Mouse (Mus musculus) hindbrain, embryonic 11.5 days (tissue): ENCODE measurements around the gene Slc17a7. TPM values are rescaled to one million over a fixed set of nuclear protein-coding genes. Genes with fewer than 3 reads are reported as not detected.

Experiments
- ATAC-seq: fragments of 200-750 bp; cut with Nextera tagmentation; 2 replicates; pipeline ENCODE4 v1.8.0; 2017; ENCODE audit warnings: mild to moderate bottlenecking, moderate TSS enrichment, moderate library complexity; ENCODE audit not compliant: low FRiP score
- DNase-seq: peaks from one replicate; pipeline ENCODE4 v3.0.0-alpha.2; 2015; ENCODE audit warnings: low spot score
- H3K27ac ChIP-seq: fragments of 300-500 bp; sonication (generic); 2 replicates; pipeline ENCODE4 v1.5.1; 2014; ENCODE audit warnings: mild to moderate bottlenecking, low read depth, low read length
- H3K27me3 ChIP-seq: fragments of 300-500 bp; sonication (generic); 2 replicates; pipeline ENCODE4 v1.6.1; 2014; ENCODE audit warnings: mild to moderate bottlenecking, low read length, moderate library complexity, mixed read lengths; ENCODE audit not compliant: control insufficient read depth, insufficient read depth
- H3K36me3 ChIP-seq: fragments of 300-500 bp; sonication (generic); 2 replicates; pipeline ENCODE4 v1.6.1; 2014; ENCODE audit warnings: mild to moderate bottlenecking, low read length, moderate library complexity, mixed read lengths; ENCODE audit not compliant: control insufficient read depth, insufficient read depth
- H3K4me1 ChIP-seq: fragments of 300-500 bp; sonication (generic); replicated peaks from 2 replicates; pipeline ENCODE4 v1.6.1; 2014; ENCODE audit warnings: low read length, mixed read lengths; ENCODE audit not compliant: control insufficient read depth, insufficient read depth
- H3K4me2 ChIP-seq: fragments of 300-500 bp; sonication (generic); replicated peaks from 2 replicates; pipeline ENCODE4 v1.6.1; 2014; ENCODE audit warnings: mild to moderate bottlenecking, low read depth, low read length
- H3K4me3 ChIP-seq: fragments of 300-500 bp; sonication (generic); 2 replicates; pipeline ENCODE4 v1.5.1; 2014; ENCODE audit warnings: low read depth, low read length
- H3K9ac ChIP-seq: fragments of 300-500 bp; sonication (generic); 2 replicates; pipeline ENCODE4 v1.6.1; 2014; ENCODE audit warnings: low read depth, low read length
- H3K9me3 ChIP-seq: fragments of 300-500 bp; sonication (generic); 2 replicates; pipeline ENCODE4 v1.6.1; 2016; ENCODE audit warnings: low read length; ENCODE audit not compliant: control insufficient read depth
- WGBS: fragments of 180-500 bp; shearing (Covaris S2); extraction: QIAGEN DNeasy Blood & Tissue Kit; methylation state at CpG from one replicate; pipeline ENCODE4 v1.1.7; 2014; 5-methylcytosine and 5-hydroxymethylcytosine counted together
- polyA plus RNA-seq: library from polyadenylated mRNA; unstranded; fragments of >200 nt; fragmentation: Nextera tagmentation; extraction: Ambion mirVana; gene quantifications from 2 replicates; pipeline ENCODE4 v1.2.1, GENCODE M21; 2014

Slc17a7 gene
- polyA plus RNA-seq, 1 experiment from 2014 or later, result 0.51 TPM

GRCm38 (mm10) chr7:45162996-45163615 is 643 bp upstream of the Slc17a7 start:
- ATAC-seq (no peak), DNase-seq (no peak)
- H3K36me3 ChIP-seq, result 0 out of 2 replicates have a peak, but pooled peaks cover 2% of the 10 kb centered on the region
- 72% methylated on average over 9 of the region's 9 CpGs for WGBS
- peaks cover 55% of the 10 kb centered on the region for H3K27me3 ChIP-seq
- H3K9ac ChIP-seq, result no peak overlapping the region
- H3K4me3 ChIP-seq, result no peak overlapping the region
- no peak overlapping the region for H3K27ac ChIP-seq
- H3K4me2 ChIP-seq, result no peak overlapping the region
- peaks cover 10% of the 10 kb centered on the region for H3K4me1 ChIP-seq
- no peaks in the 10 kb centered on the region for H3K9me3 ChIP-seq

- H3K4me2 ChIP-seq, result no peak overlapping the region
- WGBS, result 67% methylated on average over 5 of the region's 5 CpGs
- peaks cover 7% of the 10 kb centered on the region for H3K9me3 ChIP-seq
- DNase-seq (no peak), ATAC-seq (no peak)
- H3K9ac ChIP-seq, result no peak overlapping the region
- H3K27me3 ChIP-seq, result peaks cover 72% of the 10 kb centered on the region
- H3K36me3 ChIP-seq, result no peaks in the 10 kb centered on the region
- no peak overlapping the region for H3K27ac ChIP-seq
- peaks cover 11% of the 10 kb centered on the region for H3K4me1 ChIP-seq
- H3K4me3 ChIP-seq, result no peak overlapping the region
Observed at GRCm38 (mm10) chr7:45164833-45165232, 1.1 kb downstream of the Slc17a7 start.

GRCm38 (mm10) chr7:45165701-45166100 is 2.0 kb downstream of the Slc17a7 start:
- Histone ChIP-seq H3K9me3 (peaks cover 11% of the 10 kb centered on the region), H3K27me3 (peaks cover 72% of the 10 kb centered on the region), H3K9ac (no peak overlapping the region), H3K4me1 (peaks cover 11% of the 10 kb centered on the region), H3K4me3 (no peak overlapping the region), H3K27ac (no peak overlapping the region), H3K4me2 (no peak overlapping the region), H3K36me3 (no peaks in the 10 kb centered on the region)
- DNase-seq, result no peak
- 53% methylated on average over 11 of the region's 11 CpGs for WGBS
- ATAC-seq, result no peak

- Histone ChIP-seq H3K36me3 (no peaks in the 10 kb centered on the region), H3K9ac (no peak overlapping the region), H3K4me2 (no peak overlapping the region), H3K27me3 (peaks cover 78% of the 10 kb centered on the region), H3K27ac (no peak overlapping the region), H3K4me1 (peaks cover 11% of the 10 kb centered on the region), H3K4me3 (no peak overlapping the region), H3K9me3 (peaks cover 11% of the 10 kb centered on the region)
- 22% methylated on average over 10 of the region's 10 CpGs for WGBS
- DNase-seq, result no peak
- no peak for ATAC-seq
Observed at GRCm38 (mm10) chr7:45166950-45167401, 3.2 kb downstream of the Slc17a7 start.

GRCm38 (mm10) chr7:45167761-45168445 is 4.2 kb downstream of the Slc17a7 start:
- Histone ChIP-seq H3K36me3 (no peaks in the 10 kb centered on the region), H3K9me3 (peaks cover 13% of the 10 kb centered on the region), H3K27ac (peak overlapping the region; percentile 45; the same call in 1 of the 2 replicates), H3K27me3 (peaks cover 74% of the 10 kb centered on the region), H3K4me3 (no peak overlapping the region), H3K4me1 (peaks cover 6% of the 10 kb centered on the region), H3K9ac (no peak overlapping the region), H3K4me2 (peak overlapping the region; percentile 7; the same call in 1 of the 2 replicates)
- WGBS, result 2% methylated on average over 19 of the region's 19 CpGs
- DNase-seq (peak; percentile 51), ATAC-seq (peak; percentile 31; the same call in 1 of the 2 replicates)

GRCm38 (mm10) chr7:45168656-45169055 is 4.9 kb downstream of the Slc17a7 start:
- Histone ChIP-seq H3K9me3 (peaks cover 14% of the 10 kb centered on the region), H3K27me3 (peaks cover 66% of the 10 kb centered on the region), H3K36me3 (no peaks in the 10 kb centered on the region), H3K9ac (no peak overlapping the region), H3K4me1 (peaks cover 6% of the 10 kb centered on the region), H3K4me3 (no peak overlapping the region), H3K4me2 (0 out of 2 replicates have a peak overlapping the region, but pooled peaks have one; percentile 14), H3K27ac (no peak overlapping the region)
- WGBS, result 7% methylated on average over 24 of the region's 24 CpGs
- DNase-seq, result no peak
- no peak for ATAC-seq

- no peak for DNase-seq
- WGBS, result 86% methylated on average over 3 of the region's 3 CpGs
- 0 out of 2 replicates have a peak, but pooled peaks cover 2% of the 10 kb centered on the region for H3K4me1 ChIP-seq
Observed at GRCm38 (mm10) chr7:45169495-45169894, 5.7 kb downstream of the Slc17a7 start.

GRCm38 (mm10) chr7:45172974-45173373 is 9.2 kb downstream of the Slc17a7 start:
- H3K4me3 ChIP-seq, result no peak overlapping the region
- 61% methylated on average over 7 of the region's 7 CpGs for WGBS

More at GRCm38 (mm10) chr7:45169495-45169894, 5.7 kb downstream of the Slc17a7 start:
- Histone ChIP-seq H3K36me3 (no peaks in the 10 kb centered on the region), H3K27me3 (peaks cover 65% of the 10 kb centered on the region), H3K4me2 (no peak overlapping the region), H3K9me3 (peaks cover 14% of the 10 kb centered on the region), H3K9ac (no peak overlapping the region), H3K27ac (no peak overlapping the region), H3K4me3 (no peak overlapping the region)
- ATAC-seq, result no peak

More at GRCm38 (mm10) chr7:45172974-45173373, 9.2 kb downstream of the Slc17a7 start:
- Histone ChIP-seq H3K27me3 (peaks cover 68% of the 10 kb centered on the region), H3K27ac (no peak overlapping the region), H3K9ac (no peak overlapping the region), H3K36me3 (no peaks in the 10 kb centered on the region), H3K9me3 (peaks cover 14% of the 10 kb centered on the region), H3K4me1 (peaks cover 8% of the 10 kb centered on the region; the same call in 1 of the 2 replicates), H3K4me2 (no peak overlapping the region)
- ATAC-seq (no peak), DNase-seq (peak; percentile 34)
